Mouse (Mus musculus): Measurements from ENCODE around the gene Sema6d. TPM values are rescaled to one million over a fixed set of nuclear protein-coding genes. Genes with fewer than 3 reads are reported as not detected.

Gene Sema6d
- polyA plus RNA-seq, 2 experiments, result 2.2 to 3.2 TPM

GRCm38 (mm10) chr2:124271156-124271555, 181.4 kb downstream of the Sema6d start:
- WGBS (ENCODE audit: insufficient replicate concordance), result 61% methylated on average over 6 of the region's 6 CpGs
- H3K27ac ChIP-seq, result no peak overlapping the region
- no peaks in the 10 kb centered on the region for H3K9me3 ChIP-seq (ENCODE audit: control insufficient read depth, low read length)
- ATAC-seq (ENCODE audit: insufficient read depth) (no peak), DNase-seq (ENCODE audit: low read depth in 3 of 3, low spot score in 3 of 3) (no peak)
- no peaks in the 10 kb centered on the region for H3K36me3 ChIP-seq (replicated peaks; ENCODE audit: control insufficient read depth, insufficient read depth, low read depth)
- no peak overlapping the region for H3K4me3 ChIP-seq (ENCODE audit: insufficient read depth in 1 of 2, low read depth in 2 of 2, low read length in 2 of 2)
- no peak overlapping the region for H3K4me2 ChIP-seq (ENCODE audit: low read depth)
- no peaks in the 10 kb centered on the region for H3K27me3 ChIP-seq (ENCODE audit: control insufficient read depth, insufficient read depth, low read length)
- no peak overlapping the region for H3K9ac ChIP-seq (replicated peaks)
- no peaks in the 10 kb centered on the region for H3K4me1 ChIP-seq (replicated peaks; ENCODE audit: control insufficient read depth in 2 of 2, insufficient read depth in 2 of 2, low read length in 1 of 2)
- TF ChIP-seq EP300 (IDR thresholded peaks at IDR 0.05; ENCODE audit: low read depth) (no peak), CTCF (IDR thresholded peaks at IDR 0.05; ENCODE audit: low read depth) (no peak)

DNA sequence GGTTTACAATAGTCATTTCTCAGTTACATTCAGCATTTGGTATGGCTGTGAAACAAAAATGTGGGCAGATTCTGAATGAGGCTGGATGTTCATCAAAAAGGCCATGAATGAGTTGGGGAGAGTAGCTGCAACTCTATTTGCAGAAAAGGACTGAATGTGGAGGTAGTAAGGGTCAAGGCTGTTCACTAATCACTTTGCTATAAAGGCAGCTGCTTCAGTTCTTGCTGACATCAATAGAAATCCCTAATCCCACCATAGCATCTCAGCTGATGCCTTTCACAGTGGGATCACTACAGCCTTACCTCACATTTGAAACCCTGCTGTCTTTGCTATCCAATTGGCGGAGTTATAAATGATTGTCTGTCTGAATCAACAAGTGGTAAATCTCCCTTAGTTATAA, 187.7 kb downstream of the Sema6d start:
- Histone ChIP-seq H3K9ac (replicated peaks) (no peak overlapping the region), H3K4me3 (ENCODE audit: insufficient read depth in 1 of 2, low read depth in 2 of 2, low read length in 2 of 2) (no peak overlapping the region), H3K27me3 (ENCODE audit: control insufficient read depth, insufficient read depth, low read length) (no peaks in the 10 kb centered on the region), H3K36me3 (replicated peaks; ENCODE audit: control insufficient read depth, insufficient read depth, low read depth) (no peaks in the 10 kb centered on the region), H3K4me1 (replicated peaks; ENCODE audit: control insufficient read depth in 2 of 2, insufficient read depth in 2 of 2, low read length in 1 of 2) (no peaks in the 10 kb centered on the region), H3K4me2 (ENCODE audit: low read depth) (no peak overlapping the region), H3K9me3 (ENCODE audit: control insufficient read depth, low read length) (no peaks in the 10 kb centered on the region), H3K27ac (no peak overlapping the region)
- TF ChIP-seq EP300 (IDR thresholded peaks at IDR 0.05; ENCODE audit: low read depth) (no peak), CTCF (IDR thresholded peaks at IDR 0.05; ENCODE audit: low read depth) (no peak)
- ATAC-seq (ENCODE audit: insufficient read depth) (no peak), DNase-seq (ENCODE audit: low read depth in 3 of 3, low spot score in 3 of 3) (no peak)
- 61% methylated on average over 1 of the region's 1 CpGs for WGBS (ENCODE audit: insufficient replicate concordance)

GRCm38 (mm10) chr2:124285109-124285508, 195.3 kb downstream of the Sema6d start:
- DNase-seq (ENCODE audit: low read depth in 3 of 3, low spot score in 3 of 3), result no peak
- ATAC-seq (ENCODE audit: insufficient read depth), result no peak
- H3K27me3 ChIP-seq (ENCODE audit: control insufficient read depth, insufficient read depth, low read length), result no peaks in the 10 kb centered on the region
- H3K4me3 ChIP-seq (ENCODE audit: insufficient read depth in 1 of 2, low read depth in 2 of 2, low read length in 2 of 2), result no peak overlapping the region
- no peak overlapping the region for H3K27ac ChIP-seq
- H3K36me3 ChIP-seq (replicated peaks; ENCODE audit: control insufficient read depth, insufficient read depth, low read depth), result no peaks in the 10 kb centered on the region
- H3K4me2 ChIP-seq (ENCODE audit: low read depth), result no peak overlapping the region
- H3K4me1 ChIP-seq (replicated peaks; ENCODE audit: control insufficient read depth in 2 of 2, insufficient read depth in 2 of 2, low read length in 1 of 2), result no peaks in the 10 kb centered on the region
- TF ChIP-seq CTCF (IDR thresholded peaks at IDR 0.05; ENCODE audit: low read depth), result no peak
- TF ChIP-seq EP300 (IDR thresholded peaks at IDR 0.05; ENCODE audit: low read depth), result no peak
- no peaks in the 10 kb centered on the region for H3K9me3 ChIP-seq (ENCODE audit: control insufficient read depth, low read length)
- H3K9ac ChIP-seq (replicated peaks), result no peak overlapping the region
- WGBS (ENCODE audit: insufficient replicate concordance), result 74% methylated on average over 2 of the region's 2 CpGs

GRCm38 (mm10) chr2:124289356-124289755, 199.6 kb downstream of the Sema6d start:
- no peak for ATAC-seq (ENCODE audit: insufficient read depth)
- Histone ChIP-seq H3K9me3 (ENCODE audit: control insufficient read depth, low read length) (no peaks in the 10 kb centered on the region), H3K27me3 (ENCODE audit: control insufficient read depth, insufficient read depth, low read length) (no peaks in the 10 kb centered on the region), H3K9ac (replicated peaks) (no peak overlapping the region), H3K36me3 (replicated peaks; ENCODE audit: control insufficient read depth, insufficient read depth, low read depth) (no peaks in the 10 kb centered on the region), H3K4me2 (ENCODE audit: low read depth) (no peak overlapping the region), H3K27ac (no peak overlapping the region), H3K4me3 (ENCODE audit: insufficient read depth in 1 of 2, low read depth in 2 of 2, low read length in 2 of 2) (no peak overlapping the region), H3K4me1 (replicated peaks; ENCODE audit: control insufficient read depth in 2 of 2, insufficient read depth in 2 of 2, low read length in 1 of 2) (no peaks in the 10 kb centered on the region)
- no peak for TF ChIP-seq EP300 (IDR thresholded peaks at IDR 0.05; ENCODE audit: low read depth)
- no peak for TF ChIP-seq CTCF (IDR thresholded peaks at IDR 0.05; ENCODE audit: low read depth)
- no peak for DNase-seq (ENCODE audit: low read depth in 3 of 3, low spot score in 3 of 3)
- 61% methylated on average over 2 of the region's 2 CpGs for WGBS (ENCODE audit: insufficient replicate concordance)

DNA sequence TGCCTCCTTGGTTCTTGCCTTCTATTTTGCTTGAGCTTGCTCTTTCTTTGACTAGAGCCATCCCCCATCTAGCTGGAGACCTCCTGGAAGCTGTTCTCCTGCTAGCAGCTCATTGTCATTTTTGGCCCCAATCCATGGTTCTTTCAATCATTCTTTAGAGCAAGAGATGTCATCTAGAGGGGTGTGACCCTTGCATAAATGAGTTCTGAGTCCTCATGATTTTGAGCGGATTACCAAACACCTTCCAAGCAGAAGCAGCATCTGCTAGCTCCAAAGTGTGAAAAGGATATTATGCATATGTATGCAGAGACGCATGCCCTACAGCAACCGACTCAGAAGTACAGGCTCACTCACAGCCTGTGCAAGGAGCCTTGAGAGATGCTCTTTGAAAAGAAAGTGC, 201.4 kb downstream of the Sema6d start:
- Histone ChIP-seq H3K27me3 (ENCODE audit: control insufficient read depth, insufficient read depth, low read length) (no peaks in the 10 kb centered on the region), H3K4me1 (replicated peaks; ENCODE audit: control insufficient read depth in 2 of 2, insufficient read depth in 2 of 2, low read length in 1 of 2) (no peaks in the 10 kb centered on the region), H3K4me2 (ENCODE audit: low read depth) (no peak overlapping the region), H3K9me3 (ENCODE audit: control insufficient read depth, low read length) (no peaks in the 10 kb centered on the region), H3K27ac (no peak overlapping the region), H3K9ac (replicated peaks) (no peak overlapping the region), H3K4me3 (ENCODE audit: insufficient read depth in 1 of 2, low read depth in 2 of 2, low read length in 2 of 2) (no peak overlapping the region), H3K36me3 (replicated peaks; ENCODE audit: control insufficient read depth, insufficient read depth, low read depth) (no peaks in the 10 kb centered on the region)
- no peak for ATAC-seq (ENCODE audit: insufficient read depth)
- no peak for DNase-seq (ENCODE audit: low read depth in 3 of 3, low spot score in 3 of 3)
- TF ChIP-seq CTCF (IDR thresholded peaks at IDR 0.05; ENCODE audit: low read depth), result no peak
- TF ChIP-seq EP300 (IDR thresholded peaks at IDR 0.05; ENCODE audit: low read depth), result no peak
- WGBS (ENCODE audit: insufficient replicate concordance), result 73% methylated on average over 3 of the region's 3 CpGs
